21 mouse cellular contexts compared by ENCODE assay signal in genomic region chrX:99012486-99012885, GRCm38 (mm10). TPM values are rescaled to one million over a fixed set of nuclear protein-coding genes. Genes with fewer than 3 reads are reported as not detected.
A peak's percentile ranks its signal among the peaks of the same experiment; 100 is the strongest.
DNase-seq lines count a peak whose midpoint lies in the region; ATAC-seq and TF ChIP-seq lines count a peak whose summit lies in the region.
"Had no signal": no experiment of that assay in that cellular context is flagged by ENCODE, and none has a peak within 500 bp of the region (broad histone marks: within the 10 kb centered on the region; RNA-seq: fewer than 3 reads in every experiment).

No protein-coding gene starts in this region.

- no peak for TF ChIP-seq CTCF in heart, postnatal 0 days (IDR thresholded peaks at IDR 0.05; ENCODE audit: low read depth)

- WGBS in heart, embryonic 12.5 days, result 49% methylated on average over 3 of the region's 3 CpGs
- WGBS in heart, postnatal 0 days, result 32% methylated on average over 3 of the region's 3 CpGs

- no peak overlapping the region for H3K4me3 ChIP-seq in heart, embryonic 12.5 days
- H3K4me3 ChIP-seq in heart, postnatal 0 days (ENCODE audit: low read depth, low read length), result no peak overlapping the region
- H3K4me3 ChIP-seq: embryonic facial prominence, embryonic 13.5 days; forebrain, embryonic 10.5 days; gastrocnemius, adult 2 months; hindbrain, embryonic 12.5 days had no signal

- H3K9me3 ChIP-seq in heart, embryonic 12.5 days (replicated peaks), result no peaks in the 10 kb centered on the region
- no peaks in the 10 kb centered on the region for H3K9me3 ChIP-seq in heart, postnatal 0 days (replicated peaks; ENCODE audit: control insufficient read depth, low read length)
- H3K9me3 ChIP-seq: embryonic facial prominence, embryonic 13.5 days; forebrain, embryonic 10.5 days; hindbrain, embryonic 12.5 days had no signal

- peak overlapping the region; percentile 13; the same call in 1 of the 2 replicates for H3K27ac ChIP-seq in heart, embryonic 12.5 days (ENCODE audit: poor library complexity, severe bottlenecking)
- 0 out of 2 replicates have a peak overlapping the region, but pooled peaks have one; percentile 15 for H3K27ac ChIP-seq in heart, postnatal 0 days (ENCODE audit: low read depth)
- H3K27ac ChIP-seq: embryonic facial prominence, embryonic 13.5 days; forebrain, embryonic 10.5 days; gastrocnemius, adult 2 months; hindbrain, embryonic 12.5 days; hindbrain, postnatal 0 days had no signal

- H3K4me1 ChIP-seq in heart, embryonic 12.5 days (replicated peaks), result peaks cover 21% of the 10 kb centered on the region
- H3K4me1 ChIP-seq in heart, postnatal 0 days (ENCODE audit: control insufficient read depth, insufficient read depth), result no peaks in the 10 kb centered on the region
- H3K4me1 ChIP-seq: embryonic facial prominence, embryonic 13.5 days; forebrain, embryonic 10.5 days; hindbrain, embryonic 12.5 days had no signal

- H3K36me3 ChIP-seq in heart, embryonic 12.5 days, result no peaks in the 10 kb centered on the region
- H3K36me3 ChIP-seq in heart, postnatal 0 days (replicated peaks; ENCODE audit: control insufficient read depth, insufficient read depth, low read length), result no peaks in the 10 kb centered on the region
- H3K36me3 ChIP-seq: embryonic facial prominence, embryonic 13.5 days; forebrain, embryonic 10.5 days; hindbrain, embryonic 12.5 days had no signal

- H3K9ac ChIP-seq in heart, embryonic 12.5 days, result no peak overlapping the region
- H3K9ac ChIP-seq in heart, postnatal 0 days (replicated peaks; ENCODE audit: low read depth, low read length), result no peak overlapping the region
- H3K9ac ChIP-seq: embryonic facial prominence, embryonic 13.5 days; hindbrain, embryonic 12.5 days had no signal

- ATAC-seq in heart, embryonic 12.5 days (ENCODE audit: insufficient number of reproducible peaks, low FRiP score), result 0 out of 2 replicates have a peak, but pooled peaks have one; percentile 33
- peak; percentile 75 for ATAC-seq in heart, postnatal 0 days (ENCODE audit: insufficient read depth, low read depth)
- ATAC-seq: forebrain, embryonic 14.5 days; hindbrain, postnatal 0 days had no signal

- H3K4me2 ChIP-seq in heart, embryonic 12.5 days, result no peak overlapping the region
- no peak overlapping the region for H3K4me2 ChIP-seq in heart, postnatal 0 days (ENCODE audit: low read depth, low read length)
- H3K4me2 ChIP-seq: embryonic facial prominence, embryonic 13.5 days; hindbrain, embryonic 12.5 days had no signal

- intact Hi-C loops in heart, postnatal 36 days (cut with DNase I), result no loop called here

- no peak for DNase-seq in heart, adult 9 months (ENCODE audit: low spot score in 2 of 2)
- DNase-seq in heart, postnatal 0 days (ENCODE audit: low spot score), result no peak
- DNase-seq in heart, postnatal 36 days, result no peak
- DNase-seq in kidney, postnatal 10 days, result peak; percentile 18
- no peak for DNase-seq in kidney, postnatal 25 days
- peak; percentile 53 for DNase-seq in fibroblast of lung, adult 2 months (ENCODE audit: low read depth)
- DNase-seq: adrenal gland, adult 2 months; adrenal gland, postnatal 25 days; cerebellum, adult 18-20 months; cerebellum, adult 9-11 months; cerebellum, postnatal 36 days; gastrocnemius, adult 2 months; gastrocnemius, postnatal 25 days; kidney, adult 18-20 months had no signal

- H3K27me3 ChIP-seq in heart, embryonic 12.5 days (replicated peaks), result peaks cover 9% of the 10 kb centered on the region; the same call in 1 of the 2 replicates
- H3K27me3 ChIP-seq in heart, postnatal 0 days (ENCODE audit: control insufficient read depth, insufficient read depth, low read length), result no peaks in the 10 kb centered on the region
- H3K27me3 ChIP-seq: CH12.LX had no signal

- no peak for TF ChIP-seq EP300 in heart, postnatal 0 days (IDR thresholded peaks at IDR 0.05; ENCODE audit: low read depth)

RNA-seq across cellular contexts. Expression of gene Stard8, which starts 9.4 kb away (rescaled TPM):
- 19.8 and 19.9 TPM in 2 replicates for polyA plus RNA-seq in heart, embryonic 12.5 days (2016; fragmentation: Nextera tagmentation; extraction: Ambion mirVana)
- 32.4 and 42.0 TPM in 2 replicates for total RNA-seq in heart, postnatal 0 days (2014; rRNA removed; ENCODE audit: low replicate concordance)
- polyA plus RNA-seq in heart, postnatal 0 days (2015; fragmentation: Nextera tagmentation; extraction: Ambion mirVana), result 13.6 and 14.5 TPM in 2 replicates
- 10 to 100 TPM; 31.6 to 32.2 TPM for total RNA-seq in heart, postnatal 36 days (2021)

Comparison
In these comparisons a context has a peak if more than half of its experiments do, and no peak if none do; other contexts are left out.
1. DNase-seq: peak in kidney, postnatal 10 days (single experiment) and fibroblast of lung, adult 2 months (single experiment); none in heart, adult 9 months (0 of 2), heart, postnatal 0 days (single experiment), heart, postnatal 36 days (0 of 2) and kidney, postnatal 25 days (0 of 2).